Mouse (Mus musculus): ENCODE measurements around the gene Erbb4.

DNA sequence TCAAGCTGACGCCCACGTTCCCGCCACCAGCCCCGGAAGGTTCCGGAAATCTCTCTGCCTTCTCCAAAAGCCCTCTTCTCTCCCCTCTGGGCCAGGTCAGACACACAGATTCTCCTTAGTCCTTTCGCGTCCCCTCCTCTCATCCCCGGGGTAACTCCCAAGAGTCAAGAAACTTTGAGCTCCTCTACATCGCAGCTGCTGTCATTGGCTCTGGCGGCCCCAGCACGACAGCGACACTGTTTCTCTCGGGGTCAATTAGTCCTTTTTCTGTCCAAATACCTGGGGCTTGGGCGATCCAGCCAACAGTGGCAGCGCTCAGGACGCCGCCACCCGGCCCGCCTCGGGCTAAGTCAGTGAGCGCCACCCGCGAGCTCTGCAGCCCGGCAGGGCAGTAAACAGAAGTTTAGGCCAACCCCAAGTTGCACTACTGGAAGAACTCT, 1.5 kb downstream of the Erbb4 start:
- TF ChIP-seq CTCF (IDR thresholded peaks at IDR 0.05; ENCODE audit: low read depth, low read length) (no peak), POLR2A (IDR thresholded peaks at IDR 0.05; ENCODE audit: borderline replicate concordance, low read depth, low read length) (no peak)
